Mouse (Mus musculus) lung, embryonic 14.5 days (tissue): ENCODE measurements around the gene Mapk12. TPM values are rescaled to one million over a fixed set of nuclear protein-coding genes. Genes with fewer than 3 reads are reported as not detected.

Experiments
- ATAC-seq: fragments of 200-750 bp; cut with Nextera tagmentation; 2 replicates; pipeline ENCODE4 v1.8.0; 2017; ENCODE audit warnings: mild to moderate bottlenecking, moderate TSS enrichment, moderate library complexity; ENCODE audit not compliant: insufficient read depth
- DNase-seq: peaks from one replicate; pipeline ENCODE4 v3.0.0-alpha.2; 2015
- H3K27ac ChIP-seq: fragments of 300-500 bp; sonication (generic); 2 replicates; pipeline ENCODE4 v1.5.1; 2014; ENCODE audit warnings: low read depth, mild to moderate bottlenecking, moderate library complexity
- H3K27me3 ChIP-seq: fragments of 300-500 bp; sonication (generic); 2 replicates; pipeline ENCODE4 v1.6.1; 2014; ENCODE audit warnings: low read length, control low read depth; ENCODE audit not compliant: insufficient read depth
- H3K36me3 ChIP-seq: fragments of 300-500 bp; sonication (generic); 2 replicates; pipeline ENCODE4 v1.6.1; 2014; ENCODE audit warnings: control low read depth; ENCODE audit not compliant: insufficient read depth
- H3K4me1 ChIP-seq: fragments of 300-500 bp; sonication (generic); 2 replicates; pipeline ENCODE4 v1.6.1; 2014; ENCODE audit warnings: antibody characterized with exemption, control low read depth; ENCODE audit not compliant: insufficient read depth
- H3K4me2 ChIP-seq: fragments of 300-500 bp; sonication (generic); 2 replicates; pipeline ENCODE4 v1.6.1; 2014; ENCODE audit warnings: mild to moderate bottlenecking
- H3K4me3 ChIP-seq: fragments of 300-500 bp; sonication (generic); 2 replicates; pipeline ENCODE4 v1.5.1; 2014; ENCODE audit warnings: low read depth, low read length
- H3K9ac ChIP-seq: fragments of 300-500 bp; sonication (generic); 2 replicates; pipeline ENCODE4 v1.6.1; 2014
- H3K9me3 ChIP-seq: fragments of 300-500 bp; sonication (generic); 2 replicates; pipeline ENCODE4 v1.6.1; 2016; ENCODE audit warnings: low read depth, low read length, control low read depth
- CTCF ChIP-seq: IDR thresholded peaks from 2 replicates; pipeline ENCODE4 v1.5.1; 2016; ENCODE audit warnings: antibody characterized with exemption, low read depth
- WGBS: fragments of 180-500 bp; shearing (Covaris S2); extraction: QIAGEN DNeasy Blood & Tissue Kit; methylation state at CpG from one replicate; pipeline ENCODE4 v1.1.7; 2014; 5-methylcytosine and 5-hydroxymethylcytosine counted together
- polyA plus RNA-seq: library from polyadenylated mRNA; unstranded; fragments of >200 nt; fragmentation: Nextera tagmentation; extraction: Ambion mirVana; gene quantifications from 2 replicates; pipeline ENCODE4 v1.2.1, GENCODE M21; 2014

The Mapk12 gene
- polyA plus RNA-seq, 1 experiment from 2014 or later: 11.4 TPM

DNA sequence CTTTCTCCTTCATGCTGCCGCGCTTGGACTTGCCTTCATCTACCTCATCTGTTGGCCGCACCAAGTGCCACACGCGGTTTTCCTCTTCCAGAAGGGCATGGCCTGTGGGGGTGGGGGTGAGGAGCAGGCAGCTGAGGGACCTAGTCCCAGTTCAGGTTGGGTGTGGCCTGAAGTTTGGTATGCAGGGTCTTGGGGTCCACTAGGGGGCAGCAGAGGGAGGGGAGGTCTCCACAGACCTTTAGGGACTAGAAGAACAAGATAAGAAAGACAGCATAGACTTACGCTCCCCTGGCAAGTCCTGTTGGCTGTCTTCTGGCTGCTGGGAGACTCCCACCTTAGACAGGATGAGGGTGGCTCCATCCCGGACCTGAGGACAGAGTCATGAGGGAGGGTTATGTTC, 17.5 kb upstream of the Mapk12 start:
- no peak overlapping the region for H3K4me3 ChIP-seq
- no peaks in the 10 kb centered on the region for H3K27me3 ChIP-seq
- H3K4me1 ChIP-seq: no peaks in the 10 kb centered on the region
- no peaks in the 10 kb centered on the region for H3K9me3 ChIP-seq
- H3K9ac ChIP-seq: no peak overlapping the region
- H3K4me2 ChIP-seq: no peak overlapping the region
- DNase-seq: peak; percentile 78
- no peak overlapping the region for H3K27ac ChIP-seq
- 59% methylated on average over 7 of the region's 7 CpGs for WGBS
- ATAC-seq: peak; percentile 25; the same call in 1 of the 2 replicates
- peaks cover 95% of the 10 kb centered on the region for H3K36me3 ChIP-seq
- peak; percentile 87 for TF ChIP-seq CTCF

- H3K9me3 ChIP-seq: no peaks in the 10 kb centered on the region
- no peak overlapping the region for H3K4me2 ChIP-seq
- ATAC-seq: no peak
- TF ChIP-seq CTCF: no peak
- DNase-seq: no peak
- peaks cover 38% of the 10 kb centered on the region for H3K36me3 ChIP-seq
- no peak overlapping the region for H3K27ac ChIP-seq
- no peak overlapping the region for H3K9ac ChIP-seq
- H3K4me1 ChIP-seq: peaks cover 7% of the 10 kb centered on the region
- peaks cover 27% of the 10 kb centered on the region for H3K27me3 ChIP-seq
- H3K4me3 ChIP-seq: no peak overlapping the region
Observed at GRCm38 (mm10) chr15:89152312-89152711, 11.8 kb upstream of the Mapk12 start.

DNA sequence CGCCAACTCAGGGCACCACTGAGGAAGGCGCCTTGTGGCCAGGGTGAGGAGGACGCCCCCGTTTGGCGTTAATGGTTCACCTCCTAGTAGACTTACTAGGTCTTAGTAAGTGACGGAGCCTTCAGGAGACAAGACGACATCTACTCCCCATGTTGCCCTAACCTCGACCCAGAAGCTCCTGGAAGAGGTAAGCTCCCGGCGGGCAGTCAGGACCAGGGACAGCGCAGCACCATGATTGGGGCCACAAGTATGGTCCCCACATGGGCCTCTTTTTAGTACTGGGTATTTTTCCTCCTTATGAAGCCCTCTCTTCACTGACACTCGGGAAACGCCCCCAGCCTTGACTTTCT, 9.5 kb upstream of the Mapk12 start:
- WGBS: 1% methylated on average over 13 of the region's 13 CpGs
- Histone ChIP-seq H3K9me3 (no peaks in the 10 kb centered on the region), H3K36me3 (peaks cover 15% of the 10 kb centered on the region), H3K9ac (peak overlapping the region; percentile 62; the same call in 1 of the 2 replicates), H3K27ac (no peak overlapping the region), H3K4me2 (peak overlapping the region; percentile 76), H3K4me3 (peak overlapping the region; percentile 55), H3K4me1 (peaks cover 7% of the 10 kb centered on the region), H3K27me3 (peaks cover 50% of the 10 kb centered on the region)
- DNase-seq (peak; percentile 80), ATAC-seq (no peak)
- no peak for TF ChIP-seq CTCF

DNA sequence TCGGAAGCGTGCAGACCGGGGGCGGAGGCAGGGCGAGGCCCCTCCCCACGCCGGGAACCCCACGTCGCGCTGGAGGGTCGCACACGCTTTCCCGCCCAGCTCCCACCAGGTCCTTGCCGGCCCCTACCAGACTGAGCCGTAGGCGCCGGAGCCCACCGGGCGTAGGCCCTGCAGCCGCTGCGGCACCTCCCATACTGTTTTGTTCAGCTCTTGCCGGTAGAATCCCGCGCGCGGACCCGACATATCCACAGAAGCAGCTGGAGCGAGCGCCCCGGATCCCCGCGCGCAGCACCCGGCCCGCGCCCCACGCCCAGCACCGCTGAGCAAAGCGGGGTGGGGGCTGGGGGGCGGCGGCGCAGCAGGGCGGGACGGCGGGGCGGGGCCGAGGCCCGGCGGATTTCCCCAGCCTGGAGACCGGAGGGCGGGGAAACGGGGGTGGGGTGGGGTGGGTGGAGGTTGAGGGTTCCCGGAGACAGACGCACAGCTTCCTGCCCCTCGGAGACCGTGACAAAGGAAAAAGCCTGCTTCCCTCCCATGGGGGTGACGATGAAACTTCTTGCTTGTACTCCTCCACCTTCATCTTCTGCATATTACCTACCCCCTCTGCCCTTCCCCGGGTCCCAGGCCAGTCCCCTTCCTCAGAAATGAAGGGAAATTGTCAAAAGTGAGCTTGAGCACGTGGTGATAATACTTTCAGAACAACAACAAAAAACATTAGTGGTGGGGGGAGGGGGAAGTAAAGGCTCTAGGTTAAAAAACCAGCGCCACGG, 9.0 kb upstream of the Mapk12 start, which contains the start of gene Mapk11:
Gene Mapk11 (minus strand): TSS at position 358 of the 770 bp plus-strand sequence.
- H3K36me3 ChIP-seq: peaks cover 10% of the 10 kb centered on the region; the same call in 1 of the 2 replicates
- TF ChIP-seq CTCF: no peak
- peaks cover 7% of the 10 kb centered on the region for H3K4me1 ChIP-seq
- H3K9ac ChIP-seq: peak within 1 kb of the TSS; percentile 62
- WGBS: under 1% methylated on average over 58 of the region's 61 CpGs
- peak; percentile 61 for ATAC-seq
- H3K27me3 ChIP-seq: peaks cover 53% of the 10 kb centered on the region
- DNase-seq: peak; percentile 69
- peak within 1 kb of the TSS; percentile 76 for H3K4me2 ChIP-seq
- 0 out of 2 replicates have a peak within 1 kb of the TSS, but pooled peaks have one; percentile 3 for H3K27ac ChIP-seq
- H3K4me3 ChIP-seq: peak within 1 kb of the TSS; percentile 55
- H3K9me3 ChIP-seq: no peaks in the 10 kb centered on the region

- ATAC-seq (peak; percentile 12; the same call in 1 of the 2 replicates), DNase-seq (peak; percentile 44)
- Histone ChIP-seq H3K4me2 (peak overlapping the region; percentile 76), H3K4me3 (peak overlapping the region; percentile 55), H3K27me3 (peaks cover 53% of the 10 kb centered on the region), H3K9me3 (no peaks in the 10 kb centered on the region), H3K36me3 (0 out of 2 replicates have a peak, but pooled peaks cover 3% of the 10 kb centered on the region), H3K9ac (peak overlapping the region; percentile 62), H3K27ac (no peak overlapping the region), H3K4me1 (peaks cover 7% of the 10 kb centered on the region)
- TF ChIP-seq CTCF: no peak
- 6% methylated on average over 25 of the region's 25 CpGs for WGBS
Observed at GRCm38 (mm10) chr15:89148496-89149270, 8.2 kb upstream of the Mapk12 start.

- TF ChIP-seq CTCF: no peak
- Histone ChIP-seq H3K27me3 (peaks cover 53% of the 10 kb centered on the region), H3K36me3 (no peaks in the 10 kb centered on the region), H3K4me3 (no peak overlapping the region), H3K9ac (no peak overlapping the region), H3K4me2 (peak overlapping the region; percentile 76; the same call in 1 of the 2 replicates), H3K27ac (no peak overlapping the region), H3K4me1 (peaks cover 7% of the 10 kb centered on the region), H3K9me3 (no peaks in the 10 kb centered on the region)
- DNase-seq: no peak
- no peak for ATAC-seq
- 55% methylated on average over 4 of the region's 4 CpGs for WGBS
Observed at GRCm38 (mm10) chr15:89147895-89148294, 7.4 kb upstream of the Mapk12 start.

GRCm38 (mm10) chr15:89147456-89147855, 7.0 kb upstream of the Mapk12 start:
- H3K4me2 ChIP-seq: peak overlapping the region; percentile 58
- DNase-seq (no peak), ATAC-seq (no peak)
- H3K9me3 ChIP-seq: no peaks in the 10 kb centered on the region
- H3K4me1 ChIP-seq: peaks cover 7% of the 10 kb centered on the region
- no peak overlapping the region for H3K9ac ChIP-seq
- no peak for TF ChIP-seq CTCF
- no peaks in the 10 kb centered on the region for H3K36me3 ChIP-seq
- WGBS: 21% methylated on average over 10 of the region's 10 CpGs
- peaks cover 53% of the 10 kb centered on the region for H3K27me3 ChIP-seq
- peak overlapping the region; percentile 25; the same call in 1 of the 2 replicates for H3K4me3 ChIP-seq
- H3K27ac ChIP-seq: no peak overlapping the region
